Mouse (Mus musculus) CD4-positive, CD25-positive, alpha-beta regulatory T cell, adult 9 weeks (primary cell): ENCODE data around the gene Gm8126. TPM values are rescaled to one million over a fixed set of nuclear protein-coding genes. Genes with fewer than 3 reads are reported as not detected.

Experiments
- polyA plus RNA-seq: library from polyadenylated mRNA; unstranded; fragments of 100-300 nt; shearing (Covaris generic); gene quantifications from one replicate; pipeline ENCODE4 v1.2.1, GENCODE M21; 2017

Gene Gm8126
- not detected for polyA plus RNA-seq

GRCm38 (mm10) chr14:43258349-43258748 lies at the start of gene Gm8126:
Gene Gm8126 (plus strand): TSS chr14:43258649.

GRCm38 (mm10) chr14:43235204-43235603 lies 23.2 kb upstream of the Gm8126 start, which contains the start of gene Gm8122:
Gene Gm8122 (minus strand): TSS chr14:43235304.

DNA sequence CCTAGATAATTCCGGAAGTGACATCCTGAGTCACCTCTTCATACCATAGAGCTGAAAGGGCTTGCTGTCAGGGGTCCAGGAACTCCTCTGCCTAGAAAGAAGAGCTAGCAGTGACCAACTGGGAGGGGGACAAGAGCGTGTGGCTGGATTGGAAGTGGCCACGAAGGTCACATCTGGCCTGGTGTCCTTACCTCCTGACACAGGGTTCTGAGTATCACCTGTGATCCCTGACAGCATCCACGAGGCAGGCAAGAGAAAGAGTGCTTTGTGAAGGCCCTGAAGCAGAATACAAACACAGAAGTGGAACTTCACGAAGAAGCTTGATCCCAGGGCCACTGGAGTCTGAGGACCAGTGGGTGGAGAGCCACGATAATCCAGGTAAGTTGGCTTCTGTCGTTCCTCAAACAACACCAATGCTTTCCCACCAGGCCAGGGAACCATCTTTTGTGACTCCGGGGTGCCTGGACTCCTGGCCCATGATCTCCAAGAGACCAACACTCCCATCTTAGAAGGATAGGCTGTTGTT lies 16.6 kb downstream of the Gm8126 start, which contains the start of gene Gm9732:
Gene Gm9732, plus strand, starts transcription at position 51 of the 526 bp plus-strand sequence.

GRCm38 (mm10) chr14:43293503-43293902 lies 35.1 kb downstream of the Gm8126 start, which contains the start of gene Gm8127:
Gene Gm8127 (minus strand): TSS chr14:43293832.

Other genes starting within 250 kb of the Gm8126 start
- gene Gm10376, start 243.0 kb upstream of the Gm8126 start, polyA plus RNA-seq, result not detected
- gene Gm8094, start 182.0 kb upstream of the Gm8126 start, polyA plus RNA-seq, result not detected
- gene Gm8104, start 158.0 kb upstream of the Gm8126 start, polyA plus RNA-seq, result not detected
- gene Gm7233, start 78.8 kb upstream of the Gm8126 start, polyA plus RNA-seq, result not detected
- gene Gm8122, start 23.3 kb upstream of the Gm8126 start, polyA plus RNA-seq, result not detected
- not detected for gene Gm9732, start 16.4 kb downstream of the Gm8126 start, polyA plus RNA-seq
- not detected for gene Gm8127, start 35.2 kb downstream of the Gm8126 start, polyA plus RNA-seq
- not detected for gene 1700001F09Rik, start 89.2 kb downstream of the Gm8126 start, polyA plus RNA-seq
- gene Gm8138, start 157.7 kb downstream of the Gm8126 start, polyA plus RNA-seq, result not detected